Mouse (Mus musculus) skeletal muscle tissue, adult 2 months (tissue): ENCODE results near the gene Nyap2.
"Not testable (repeated sequence)": the region's sequence is repeated elsewhere in the genome, so short reads cannot be mapped to it uniquely, and the experiment has no call there.

Experiments
- DNase-seq: peaks from one replicate; pipeline ENCODE4 v3.0.0-alpha.2; 2012; ENCODE audit warnings: low read depth, low spot score

Nyap2 gene

DNA sequence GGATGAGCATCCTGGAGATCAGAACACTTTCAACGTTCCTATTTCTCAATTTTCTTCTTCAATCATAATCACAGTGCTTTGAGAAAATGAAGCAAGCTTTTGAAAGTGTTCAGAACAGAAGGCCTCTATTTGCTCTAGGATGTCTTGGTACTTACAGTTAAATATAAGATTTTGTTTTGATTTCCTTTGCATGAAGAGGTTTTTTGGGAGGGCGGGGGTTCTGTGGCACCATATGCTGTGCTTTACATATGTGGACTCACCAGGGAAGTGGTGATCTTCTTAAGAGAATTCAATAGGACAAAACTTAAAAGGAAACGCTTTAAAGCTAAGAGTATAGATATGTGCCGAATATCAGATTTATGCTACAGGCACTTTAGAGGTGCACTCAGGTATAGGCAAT lies 103.0 kb downstream of the Nyap2 start:
- no peak for DNase-seq

DNA sequence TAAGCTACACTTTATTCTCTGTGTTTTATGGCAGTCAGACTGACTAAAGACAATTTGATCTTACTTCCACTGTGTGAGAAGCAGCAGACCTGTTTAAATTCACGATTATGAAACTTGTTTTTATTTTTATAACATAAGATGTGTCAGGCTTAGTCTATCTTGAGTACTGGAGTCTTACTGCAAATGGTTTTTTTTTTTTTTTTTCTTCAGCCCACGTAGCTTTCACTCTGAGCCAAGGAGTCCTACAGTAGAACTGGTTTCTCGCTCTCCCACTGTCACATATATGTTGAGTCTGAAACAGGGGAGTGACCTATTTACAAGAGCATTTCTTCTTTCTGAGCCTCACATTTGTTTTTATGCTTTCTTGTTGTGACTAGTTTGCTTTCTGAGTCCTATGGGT lies 103.9 kb downstream of the Nyap2 start:
- no peak for DNase-seq

DNA sequence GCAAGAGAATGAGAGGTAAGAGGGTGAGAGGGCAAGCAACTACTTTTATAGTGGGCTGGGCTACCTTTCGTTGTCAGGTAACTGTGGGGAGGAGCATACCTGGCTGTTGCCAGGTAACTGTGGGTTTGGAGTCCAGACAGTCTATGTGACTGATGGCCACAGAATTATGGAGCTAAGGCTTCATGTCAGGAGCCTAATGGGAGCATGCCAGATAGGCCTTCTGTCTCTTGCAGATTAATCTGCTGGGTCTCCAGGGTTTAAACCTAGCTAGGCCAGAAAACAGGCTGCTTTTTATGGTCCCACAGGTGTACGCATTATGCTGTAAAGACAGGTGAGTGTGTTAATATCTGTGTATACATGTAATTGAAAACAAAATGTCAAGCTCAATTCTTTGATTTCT lies 132.8 kb downstream of the Nyap2 start:
- no peak for DNase-seq

DNA sequence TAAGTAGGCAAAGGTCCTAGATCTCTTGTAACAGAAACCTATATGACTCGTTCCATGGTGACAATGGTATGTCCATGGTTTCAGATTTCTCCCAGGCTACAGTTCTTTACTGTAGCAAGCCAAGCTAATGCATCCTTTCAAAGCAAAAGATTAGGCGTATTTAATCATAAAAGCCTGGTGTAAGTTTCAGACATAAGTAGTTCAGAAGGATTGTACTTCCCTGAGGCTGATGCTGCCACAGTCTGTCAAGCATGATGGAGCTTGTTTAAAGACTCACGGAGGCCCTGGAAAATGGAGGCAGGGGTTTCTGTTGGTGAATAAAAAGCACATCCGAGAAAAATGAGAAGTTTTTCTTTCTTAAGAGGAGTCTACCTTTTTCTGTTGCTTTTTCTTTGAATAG lies 134.7 kb downstream of the Nyap2 start:
- DNase-seq: no peak

DNA sequence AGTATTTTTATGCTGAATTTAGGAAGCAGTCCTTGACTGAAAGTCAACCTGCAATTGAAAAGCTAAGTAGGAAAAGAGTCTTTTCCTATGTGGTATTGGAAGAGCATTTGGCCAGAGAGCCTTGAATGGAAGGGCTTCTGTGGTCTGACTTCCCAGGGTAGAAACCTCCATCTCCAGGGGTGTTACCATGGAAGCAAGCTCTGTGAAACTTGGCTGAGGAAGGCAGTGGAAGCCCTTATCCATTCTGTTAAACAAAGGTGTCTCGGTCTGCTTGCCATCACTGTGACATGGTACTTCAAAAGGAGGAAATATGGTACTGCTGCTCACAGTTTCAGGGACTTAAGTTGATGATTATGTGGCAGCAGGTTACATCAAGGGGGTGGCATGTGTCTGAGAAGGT lies 143.0 kb downstream of the Nyap2 start:
- DNase-seq: no peak

DNA sequence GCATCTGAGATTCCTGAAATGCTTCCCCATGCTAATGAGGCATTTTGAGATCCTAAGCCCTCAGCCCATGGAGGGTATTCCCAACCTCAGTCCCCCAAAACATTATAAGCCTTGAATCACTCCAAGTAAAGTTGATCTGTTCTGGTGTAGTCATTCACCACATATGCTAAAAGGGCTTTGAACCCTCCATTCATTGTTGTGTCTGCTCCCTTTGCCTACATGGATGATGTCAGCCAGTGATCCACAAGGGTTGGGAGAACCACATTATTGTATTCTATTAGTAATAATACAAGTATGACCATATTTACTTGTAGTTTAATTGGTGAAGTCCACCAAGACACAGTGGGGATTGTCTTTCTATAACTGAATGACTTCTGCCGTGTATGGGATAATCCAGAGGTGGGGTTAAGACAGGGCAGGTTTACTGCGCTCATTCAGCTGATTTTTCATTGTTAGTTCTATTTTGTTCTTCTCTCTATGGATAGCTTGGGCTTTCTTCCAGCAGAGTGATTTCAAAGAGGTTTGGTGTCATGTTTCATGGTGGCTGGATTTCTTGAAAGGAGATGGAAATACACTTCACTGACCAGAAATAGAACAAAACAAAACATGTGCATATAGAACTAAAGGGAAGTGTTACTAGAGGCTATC lies 155.1 kb downstream of the Nyap2 start:
- DNase-seq: no peak

DNA sequence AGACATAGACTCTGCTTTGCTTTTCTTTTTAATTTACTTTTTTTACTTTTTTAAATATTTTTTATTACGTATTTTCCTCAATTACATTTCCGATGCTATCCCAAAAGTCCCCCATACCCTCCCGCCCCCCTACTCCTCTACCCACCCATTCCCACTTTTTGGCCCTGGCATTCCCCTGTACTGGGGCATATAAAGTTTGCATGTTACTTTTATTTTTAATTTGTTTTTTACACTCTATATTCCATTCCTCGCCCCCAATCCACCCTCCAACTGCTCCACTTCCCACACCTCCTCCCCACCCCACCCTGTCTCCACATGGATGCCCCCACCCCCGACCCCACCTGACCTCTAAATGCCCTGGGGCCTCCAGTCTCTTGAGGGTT lies 155.6 kb downstream of the Nyap2 start:
- not testable (repeated sequence) for DNase-seq

DNA sequence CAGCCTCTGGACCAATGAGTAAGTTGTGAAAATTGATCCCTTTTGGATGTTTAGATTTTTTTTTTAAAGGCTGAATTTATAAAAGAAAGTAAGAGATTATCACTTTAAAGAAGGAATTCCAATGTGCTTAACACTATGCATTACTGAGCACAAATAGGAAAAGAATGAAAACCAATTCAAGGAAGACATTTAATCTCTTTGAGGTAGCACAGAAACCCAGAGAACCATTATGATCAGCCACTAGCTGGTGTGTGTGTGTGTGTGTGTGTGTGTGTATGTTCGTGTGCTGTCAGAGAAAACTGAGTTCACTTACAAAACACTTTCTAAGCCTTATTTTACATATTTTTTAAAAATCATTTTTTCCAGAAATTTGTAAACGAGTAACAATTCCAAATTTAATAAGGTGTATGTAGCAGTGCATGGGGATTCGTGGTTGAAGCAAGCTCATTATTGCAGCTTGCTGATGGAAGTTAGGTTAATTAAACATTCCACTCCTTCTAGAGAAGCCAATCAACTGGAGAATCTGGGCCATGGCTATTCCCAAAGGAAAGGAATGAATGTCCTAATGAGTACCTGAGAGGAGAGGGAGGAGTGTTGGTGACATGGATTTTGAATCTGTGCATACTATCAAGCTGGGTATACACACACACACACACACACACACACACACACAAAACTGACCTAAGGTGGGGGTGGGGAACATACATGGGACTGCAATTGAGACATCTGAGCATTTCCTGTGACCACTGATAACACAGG lies 171.9 kb downstream of the Nyap2 start:
- no peak for DNase-seq

DNA sequence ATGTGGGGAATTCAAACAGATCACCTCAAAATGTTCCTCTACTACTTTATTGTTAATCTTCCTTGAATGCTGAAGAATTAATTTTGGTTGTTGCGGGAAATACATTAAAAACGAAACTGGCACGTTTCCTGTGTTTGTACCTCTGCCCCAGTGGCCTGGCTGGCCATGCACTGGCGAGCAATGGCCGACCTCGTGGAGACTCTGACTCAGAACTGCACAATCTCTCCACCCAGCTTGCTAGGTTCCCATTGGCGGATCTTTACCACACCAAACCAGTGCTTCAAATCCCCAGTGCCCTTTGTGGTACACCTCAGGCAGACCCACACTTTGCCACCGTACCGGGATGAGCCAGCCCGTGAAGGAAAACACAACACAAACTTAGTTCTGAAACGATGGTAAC lies 173.3 kb downstream of the Nyap2 start:
- no peak for DNase-seq

DNA sequence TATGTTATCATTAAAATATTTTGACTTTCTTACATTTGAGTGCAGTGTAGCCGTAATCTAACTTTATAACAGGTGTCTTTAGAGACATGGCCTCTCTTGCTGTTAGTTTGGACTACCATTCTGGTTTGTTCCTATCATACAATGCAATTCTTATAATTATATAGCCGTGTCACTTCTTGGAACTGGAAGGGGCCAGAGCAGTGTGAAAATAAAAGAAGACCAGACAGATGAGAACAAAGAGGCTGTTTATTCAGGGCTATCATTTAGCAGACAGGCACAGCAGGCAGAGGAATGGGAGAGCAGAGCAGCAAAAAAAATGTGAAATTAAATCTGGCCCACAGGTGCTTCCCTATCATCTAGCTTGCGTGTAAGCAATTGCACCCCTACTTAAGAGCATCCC lies 189.7 kb downstream of the Nyap2 start:
- no peak for DNase-seq

DNA sequence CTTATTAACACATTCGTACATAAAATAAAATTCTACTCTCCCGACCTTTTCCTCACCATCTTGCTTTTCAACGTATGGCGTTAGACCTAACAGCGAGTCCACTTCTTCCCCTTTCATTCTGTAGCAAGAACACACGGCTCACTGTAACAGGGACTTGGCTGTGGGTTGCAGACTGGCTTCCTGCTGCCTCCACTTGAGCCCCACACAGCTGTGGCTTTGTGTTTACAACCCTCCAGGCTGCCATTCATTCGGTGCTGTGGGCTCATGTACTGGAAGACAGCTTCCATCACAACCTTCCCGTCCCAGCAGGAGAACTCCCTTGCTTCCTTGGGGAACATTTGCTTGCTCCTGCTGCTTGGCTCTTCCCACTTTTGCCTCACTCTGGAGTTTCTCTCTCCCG lies 204.2 kb downstream of the Nyap2 start:
- no peak for DNase-seq

DNA sequence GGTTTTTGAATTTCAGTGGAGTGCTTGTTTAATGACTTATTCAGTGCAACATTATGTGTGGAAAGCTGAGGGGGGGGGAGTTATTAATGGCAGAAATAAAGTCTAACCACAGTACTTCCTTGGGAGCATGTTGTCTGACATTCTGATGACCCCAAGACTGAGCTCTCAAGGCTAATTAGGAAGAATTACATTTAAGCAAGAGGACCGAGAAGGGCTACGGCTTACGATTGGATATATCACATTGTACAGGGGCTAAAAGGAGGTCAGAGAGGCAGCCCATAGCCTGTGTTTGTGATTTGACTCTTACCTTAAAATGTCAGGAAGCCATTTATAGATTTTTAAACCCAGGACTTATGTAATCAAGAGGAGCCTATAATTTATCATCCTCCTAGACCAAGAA lies 208.9 kb downstream of the Nyap2 start:
- no peak for DNase-seq

DNA sequence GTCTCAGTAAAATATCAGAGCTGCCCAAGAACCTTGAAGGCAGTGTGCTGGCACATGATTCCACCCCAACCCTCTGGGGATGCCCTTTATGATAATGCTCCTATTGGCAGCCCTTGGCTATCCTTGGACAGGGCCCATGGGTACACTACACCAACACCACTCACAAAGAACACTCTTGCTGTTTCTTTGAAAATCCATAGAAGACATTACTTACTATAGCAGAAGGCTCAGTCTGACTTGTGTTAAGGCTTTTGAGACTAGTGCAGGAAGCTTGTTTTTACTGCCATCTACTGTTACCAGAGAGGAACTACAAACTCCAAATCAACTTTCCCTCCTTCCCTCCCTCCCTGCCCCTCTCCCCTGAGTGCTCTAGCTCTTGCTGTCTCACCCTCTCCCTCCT lies 210.3 kb downstream of the Nyap2 start:
- peak; percentile 11 for DNase-seq

DNA sequence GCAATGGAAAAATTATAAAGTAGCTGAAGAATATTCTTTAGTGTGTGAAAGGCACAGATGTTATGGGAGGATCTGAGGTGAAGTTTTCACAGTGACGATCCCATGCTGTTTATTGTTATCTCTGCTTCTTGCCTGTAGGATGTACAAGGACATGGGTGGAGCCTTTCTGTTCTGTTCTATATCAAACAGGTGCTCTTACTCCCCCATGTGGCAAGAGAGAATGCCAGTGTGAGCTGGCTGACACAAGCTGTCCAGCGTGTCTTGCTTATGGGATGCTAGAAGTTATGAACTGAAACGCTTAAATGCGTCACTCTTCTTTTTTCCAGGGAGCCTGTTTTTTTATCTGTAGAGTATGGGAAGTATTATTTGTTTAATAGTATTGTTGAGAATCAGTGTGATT lies 224.0 kb downstream of the Nyap2 start:
- DNase-seq: no peak

DNA sequence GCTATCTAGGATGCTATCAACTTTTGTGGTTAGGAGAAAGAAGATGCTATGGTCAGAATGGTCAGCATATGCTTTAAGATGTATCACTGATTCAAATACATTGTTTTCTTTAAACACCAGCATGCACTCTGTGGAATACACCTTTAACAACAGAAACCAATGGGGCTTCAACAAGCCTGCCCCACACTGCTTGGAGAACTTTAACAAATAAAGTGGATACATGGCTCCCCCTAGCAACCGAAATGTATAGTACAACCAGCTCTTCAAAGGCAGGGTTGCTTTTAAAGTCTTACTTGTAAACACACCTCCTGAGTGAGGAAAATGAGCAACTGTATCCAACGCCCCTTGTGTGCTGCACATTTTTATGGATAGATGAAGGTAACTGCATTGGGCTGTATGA lies 224.9 kb downstream of the Nyap2 start:
- no peak for DNase-seq

DNA sequence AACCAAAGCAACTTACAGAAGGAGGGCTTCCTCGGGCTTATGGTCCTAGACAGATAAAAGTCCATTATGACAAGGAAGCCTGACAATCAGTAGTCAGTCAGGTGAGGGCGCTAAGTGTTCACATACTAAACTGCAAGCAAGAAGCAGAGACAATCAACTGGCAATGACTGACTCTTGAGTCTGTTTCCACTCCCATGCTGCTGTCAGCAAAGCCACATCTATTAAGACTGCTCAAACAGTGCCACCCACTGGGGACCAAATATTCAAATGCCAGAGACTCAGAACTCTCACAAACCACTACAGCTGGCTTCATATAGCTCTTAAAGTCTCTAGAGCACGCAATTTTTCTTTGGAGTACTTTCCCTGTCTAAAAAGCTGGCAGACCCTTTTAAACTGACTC lies 226.6 kb downstream of the Nyap2 start:
- DNase-seq: no peak

DNA sequence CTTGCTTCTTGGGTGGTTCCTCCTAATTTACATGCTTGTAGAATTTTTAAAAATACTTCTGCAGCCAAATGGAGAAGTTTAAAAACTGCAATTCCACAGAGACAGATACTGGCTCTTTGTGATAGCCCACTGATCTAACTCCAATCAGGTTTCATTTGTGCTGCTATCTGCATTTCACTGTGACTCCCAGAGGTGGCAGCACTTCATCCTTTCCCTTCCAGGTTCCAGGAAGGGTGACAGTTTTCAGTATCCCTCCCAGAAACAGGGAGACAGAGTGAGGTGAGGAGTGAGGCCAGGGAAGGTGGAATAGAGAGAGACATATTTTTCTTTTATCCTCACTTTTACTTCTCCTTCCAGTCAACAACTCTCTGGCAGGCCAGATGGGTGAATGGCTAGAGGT lies 230.7 kb downstream of the Nyap2 start:
- no peak for DNase-seq

DNA sequence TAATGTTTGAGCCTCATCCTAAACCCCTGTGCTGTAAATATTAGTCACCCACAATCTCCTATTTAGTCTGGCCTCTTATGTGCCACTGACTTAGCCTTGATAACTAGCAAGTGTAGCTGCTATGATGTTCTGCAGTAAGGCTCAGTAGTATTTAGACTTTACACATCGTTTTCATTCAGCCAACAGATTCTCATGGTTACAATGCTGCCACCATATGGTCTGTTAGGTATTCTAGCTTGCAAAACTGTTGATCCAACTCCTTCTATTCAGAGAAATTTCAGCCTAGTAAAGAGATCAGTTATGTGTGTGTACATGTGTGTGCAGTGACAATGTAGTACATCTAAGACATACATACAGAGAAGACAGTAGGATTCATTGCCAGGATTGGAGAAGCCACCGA lies 231.2 kb downstream of the Nyap2 start:
- DNase-seq: no peak

DNA sequence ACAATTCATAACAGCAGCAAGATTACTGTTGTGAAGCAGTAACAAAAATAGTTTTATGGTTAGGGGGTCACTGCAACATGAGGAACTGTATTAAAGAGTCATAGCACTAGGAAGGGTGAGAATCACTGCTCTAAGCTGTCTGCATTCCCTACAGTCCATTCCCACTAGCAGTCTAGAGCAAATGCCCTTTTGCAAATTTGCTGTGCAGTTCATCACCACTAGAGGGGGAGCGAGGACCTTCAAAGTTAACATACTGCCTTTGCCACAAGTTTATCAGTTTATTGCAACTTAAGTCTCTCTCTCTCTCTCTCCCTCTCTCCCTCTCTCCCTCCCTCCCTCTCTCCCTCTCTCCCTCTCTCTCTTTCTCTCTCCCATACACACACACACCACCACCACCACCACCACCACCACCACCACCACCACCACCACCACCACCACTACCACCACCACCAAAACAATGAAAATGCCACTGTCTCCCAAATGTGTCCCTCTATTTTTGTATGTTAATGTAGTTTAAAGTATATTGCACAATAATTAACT lies 233.4 kb downstream of the Nyap2 start:
- peak; percentile 27 for DNase-seq

DNA sequence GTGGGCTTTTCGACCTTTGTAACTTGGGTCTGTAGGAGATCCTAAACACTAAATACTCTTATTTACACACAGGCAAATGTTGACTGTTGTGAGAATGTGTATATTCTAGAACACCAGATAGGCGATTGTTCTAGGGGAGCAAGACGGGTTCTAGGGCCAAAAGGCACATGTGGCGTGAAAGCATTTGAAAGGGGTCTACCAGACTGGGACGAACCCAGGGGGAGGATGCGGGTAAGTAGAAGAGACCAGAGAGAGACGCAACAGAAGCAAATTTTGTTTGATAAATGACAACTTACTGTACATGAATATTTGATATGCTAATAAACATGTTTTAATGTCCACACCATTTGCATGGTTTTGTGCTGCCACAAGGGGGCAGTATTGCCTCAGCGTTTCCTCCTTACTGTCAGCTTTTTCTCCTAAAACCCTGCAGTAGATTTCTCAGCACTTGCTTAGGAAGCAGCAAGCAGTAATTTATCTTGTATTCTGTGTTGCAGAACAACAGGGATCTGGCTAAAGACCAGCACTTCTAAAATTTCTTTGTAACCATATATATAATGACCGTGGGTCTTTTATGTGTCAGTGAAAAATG lies 239.7 kb downstream of the Nyap2 start:
- DNase-seq: peak; percentile 41

DNA sequence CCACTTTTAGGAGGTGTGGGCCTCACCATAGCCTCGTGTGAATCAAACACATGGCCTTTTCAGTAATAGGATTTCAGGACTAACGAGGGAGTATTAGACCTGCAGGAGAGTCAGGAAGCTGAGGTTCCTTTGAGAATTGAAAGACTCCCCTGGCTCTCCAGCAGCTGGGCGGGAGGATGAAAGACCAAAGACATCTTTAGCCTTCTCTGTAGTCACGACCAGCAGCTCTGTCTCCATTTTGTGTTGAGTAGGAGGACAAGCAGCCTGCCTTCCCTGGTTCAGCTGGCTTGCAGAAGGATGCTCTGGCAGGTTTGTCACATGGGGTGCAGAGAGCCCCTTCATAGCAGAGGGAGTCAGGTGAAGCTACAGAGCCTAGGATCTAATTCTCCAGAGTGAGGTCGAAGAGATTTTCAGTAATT lies 240.3 kb downstream of the Nyap2 start:
- no peak for DNase-seq

DNA sequence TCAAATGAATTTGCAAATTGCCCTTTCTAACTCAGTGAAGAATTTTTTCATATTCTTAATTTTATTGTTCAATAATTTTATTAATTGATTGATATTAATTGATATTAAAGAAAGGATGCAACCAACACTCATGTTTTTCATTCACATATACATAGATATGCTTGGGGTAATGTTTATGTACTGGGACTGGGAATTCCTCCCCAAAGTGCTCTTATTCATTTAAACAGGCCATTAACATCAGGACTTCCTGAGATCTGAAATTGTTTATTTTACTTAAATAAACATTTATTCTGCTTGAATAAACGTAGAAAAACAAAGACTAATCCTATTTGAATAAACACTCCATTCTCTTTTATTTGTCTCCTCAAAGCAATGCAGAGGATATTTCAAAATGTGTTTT lies 311.0 kb downstream of the Nyap2 start:
- DNase-seq: no peak
